Mouse (Mus musculus) T-helper 2 cell (primary cell): Measurements from ENCODE around the gene Pygo1.

ENCODE experiments used
- in situ Hi-C: fragments of 300-600 bp; cut with MboI, MseI; formaldehyde crosslinking; loops from one replicate; pipeline ENCODE4 v1.15.1; 2025; ENCODE audit warnings: high pct_unique_total_duplicates

Pygo1 gene

GRCm38 (mm10) chr9:72991420-72991819, 66.0 kb downstream of the Pygo1 start:
- in situ Hi-C loops = no loop called here

DNA sequence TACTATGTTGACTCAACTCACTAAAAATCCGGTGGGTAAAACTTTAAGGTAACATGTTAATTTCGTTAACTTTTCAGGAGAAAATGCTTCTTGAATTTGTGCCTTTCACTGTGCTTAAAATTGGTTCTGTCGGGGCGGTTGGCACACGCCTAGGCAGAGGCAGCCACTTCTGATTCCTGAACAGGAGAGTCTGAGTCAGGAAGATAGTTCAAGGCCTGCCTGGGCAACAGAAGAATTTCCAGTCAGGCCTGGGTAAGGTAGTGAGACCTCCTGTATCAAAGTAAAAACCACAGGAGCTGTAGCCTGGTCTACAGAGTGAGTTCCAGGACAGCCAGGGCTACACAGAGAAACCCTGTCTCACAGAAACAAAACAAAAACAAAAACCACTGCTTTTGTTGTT, 67.1 kb downstream of the Pygo1 start:
- in situ Hi-C loops = no loop called here

DNA sequence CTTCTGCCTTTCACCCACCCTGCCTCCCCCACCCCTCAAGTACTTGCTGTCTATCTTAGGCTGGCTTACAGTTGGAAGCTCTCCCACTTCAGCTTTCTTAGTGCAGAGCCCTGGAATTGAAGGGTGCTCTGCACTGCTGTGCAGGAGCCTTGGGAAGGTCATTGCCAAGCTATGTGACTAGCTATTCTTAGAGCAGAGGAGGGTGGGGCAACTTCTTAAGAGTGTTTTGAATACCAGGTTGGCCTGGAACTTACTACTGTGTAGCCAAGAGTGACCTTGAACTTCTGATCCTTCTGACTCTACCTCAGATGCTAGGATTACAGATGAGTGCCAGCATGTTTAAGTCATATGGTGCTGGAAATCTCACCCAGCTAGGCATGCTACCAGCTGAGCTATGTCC, 70.7 kb downstream of the Pygo1 start:
- in situ Hi-C loops = no loop called here

GRCm38 (mm10) chr9:72996806-72997205, 71.4 kb downstream of the Pygo1 start:
- in situ Hi-C loops = no loop called here

DNA sequence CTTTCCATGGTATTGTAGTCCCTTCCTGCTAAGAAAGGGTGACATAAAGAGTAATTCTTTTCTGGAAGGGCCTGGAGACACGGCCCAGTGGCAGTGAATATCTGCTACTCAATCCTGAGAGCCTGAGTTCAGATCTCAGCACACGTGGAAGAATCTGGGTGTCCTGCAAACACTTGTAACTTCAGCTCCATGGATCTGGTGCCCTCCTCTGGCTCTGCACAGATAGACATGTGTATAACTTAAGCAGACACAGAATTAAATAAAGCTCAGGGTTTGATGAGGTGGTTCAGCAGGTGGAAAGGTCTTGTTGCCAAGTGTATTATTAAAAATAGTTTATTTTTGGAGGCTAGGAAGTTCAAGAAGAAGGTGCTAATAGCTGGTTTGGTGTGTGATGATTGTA, 75.0 kb downstream of the Pygo1 start:
- in situ Hi-C loops = no loop called here

DNA sequence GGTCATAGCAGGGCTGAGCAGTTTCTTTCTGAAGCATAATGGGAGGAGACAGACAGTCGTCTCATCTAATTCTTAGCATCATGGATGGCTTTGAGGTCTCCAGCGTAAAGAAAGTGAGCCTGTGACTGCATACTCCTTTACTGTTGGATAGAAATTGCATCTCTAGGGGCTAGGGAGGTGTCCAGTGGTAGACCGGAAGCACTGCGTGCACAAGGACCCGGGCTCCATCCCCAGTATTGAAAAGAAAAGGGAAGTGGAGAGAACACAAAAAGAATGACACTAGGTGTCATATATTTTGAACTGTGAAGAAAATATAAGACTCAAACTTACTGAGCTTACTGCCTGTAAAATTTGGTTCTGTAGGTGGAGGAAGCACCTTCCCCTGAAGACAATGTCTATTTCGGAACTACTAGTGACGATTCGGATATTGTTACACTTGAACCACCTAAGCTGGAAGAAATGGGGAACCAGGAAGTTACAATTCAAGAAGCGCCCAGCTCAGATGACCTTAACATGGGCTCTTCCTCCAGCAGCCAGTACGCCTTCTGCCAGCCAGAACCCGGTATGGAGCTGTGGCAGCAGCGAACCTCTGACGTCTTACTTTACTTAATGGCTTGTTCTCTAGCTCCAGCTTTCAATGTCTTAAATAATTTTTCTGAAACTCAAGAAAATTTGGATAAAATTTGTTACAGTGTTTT, 76.0 kb downstream of the Pygo1 start:
- in situ Hi-C loops = no loop called here
